Mouse (Mus musculus) kidney, adult 2 months (tissue): Measurements from ENCODE around the gene Olfr328. TPM values are rescaled to one million over a fixed set of nuclear protein-coding genes. Genes with fewer than 3 reads are reported as not detected.
"Not testable (repeated sequence)": the region's sequence is repeated elsewhere in the genome, so short reads cannot be mapped to it uniquely, and the experiment has no call there.

Experiments
- DNase-seq: peaks from one replicate; pipeline ENCODE4 v3.0.0; 2021
- H3K27ac ChIP-seq: fragments of 200-500 bp; 2 replicates; pipeline ENCODE4 v1.5.1; 2012; ENCODE audit warnings: low read depth, low read length, control low read depth, inconsistent platforms; ENCODE audit not compliant: insufficient read depth
- H3K27me3 ChIP-seq: fragments of 200-500 bp; replicated peaks from 2 replicates; pipeline ENCODE4 v1.6.1; 2012; ENCODE audit warnings: mild to moderate bottlenecking, moderate library complexity, low read length, inconsistent platforms; ENCODE audit not compliant: control insufficient read depth, insufficient read depth
- H3K36me3 ChIP-seq: fragments of 200-500 bp; 2 replicates; pipeline ENCODE4 v1.6.1; 2012; ENCODE audit warnings: mild to moderate bottlenecking, moderate library complexity, low read length, inconsistent platforms; ENCODE audit not compliant: control insufficient read depth, insufficient read depth
- H3K4me1 ChIP-seq: fragments of 200-500 bp; 2 replicates; pipeline ENCODE4 v1.6.1; 2011; ENCODE audit warnings: low read length; ENCODE audit not compliant: control insufficient read depth, insufficient read depth
- H3K4me3 ChIP-seq: fragments of 200-500 bp; 2 replicates; pipeline ENCODE4 v1.5.1; 2011; ENCODE audit warnings: mild to moderate bottlenecking, low read depth, low read length, control low read depth; ENCODE audit not compliant: insufficient read depth
- CTCF ChIP-seq: fragments of 200-500 bp; conservative IDR thresholded peaks from 2 replicates; pipeline ENCODE4 v1.5.1; 2011; ENCODE audit warnings: low read depth, mild to moderate bottlenecking, control low read depth, low read length, moderate library complexity, mixed read lengths; ENCODE audit not compliant: insufficient read depth, insufficient read length
- POLR2A ChIP-seq: fragments of 200-500 bp; IDR thresholded peaks from one replicate; pipeline ENCODE4 v1.6.1; 2011; ENCODE audit warnings: low read depth, low read length, control low read depth
- WGBS: fragments of 180-500 bp; shearing (Covaris S2); methylation state at CpG from one replicate; pipeline ENCODE4 v1.1.7; 2018; 5-methylcytosine and 5-hydroxymethylcytosine counted together
- polyA plus RNA-seq: library from polyadenylated mRNA; depleted of rRNA; stranded (reverse); fragments of >200 nt; gene quantifications from 2 replicates; pipeline ENCODE4 v1.2.3, GENCODE M21; 2012

Olfr328 gene
- polyA plus RNA-seq, 1 experiment: not detected

DNA sequence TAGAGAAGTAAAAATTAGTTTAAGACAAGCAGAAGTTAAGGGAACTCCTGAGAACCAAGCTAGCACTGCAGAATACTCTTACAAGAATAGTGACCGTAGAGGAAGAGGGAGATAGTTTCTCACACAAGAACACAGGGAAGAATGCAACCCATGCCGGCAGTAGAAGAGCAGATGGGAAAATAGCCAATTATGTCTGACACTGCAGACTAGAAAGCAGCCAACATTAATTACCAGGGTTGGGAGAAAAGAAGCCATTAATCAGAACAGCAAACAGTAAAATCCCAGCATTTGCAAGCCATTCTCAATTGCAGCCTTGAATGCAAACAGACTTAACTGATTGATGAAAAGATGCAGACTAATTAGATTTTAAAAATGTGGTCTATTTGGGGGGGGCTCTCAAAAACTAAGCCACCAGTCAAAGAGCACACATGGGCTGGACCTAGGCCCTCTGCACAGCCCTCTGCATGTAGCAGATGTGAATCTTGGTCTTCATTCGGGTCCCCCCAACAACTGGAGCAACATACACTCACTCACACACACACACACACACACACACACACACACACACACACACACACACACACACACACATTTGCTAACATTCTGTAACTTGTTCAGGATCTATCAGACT, 33.3 kb upstream of the Olfr328 start:
- TF ChIP-seq CTCF: no peak
- no peak for TF ChIP-seq POLR2A
- H3K4me3 ChIP-seq: no peak overlapping the region
- H3K27me3 ChIP-seq: no peaks in the 10 kb centered on the region
- WGBS: 50% methylated on average over 3 of the region's 3 CpGs
- H3K27ac ChIP-seq: no peak overlapping the region
- H3K4me1 ChIP-seq: no peaks in the 10 kb centered on the region
- no peaks in the 10 kb centered on the region for H3K36me3 ChIP-seq
- no peak for DNase-seq

DNA sequence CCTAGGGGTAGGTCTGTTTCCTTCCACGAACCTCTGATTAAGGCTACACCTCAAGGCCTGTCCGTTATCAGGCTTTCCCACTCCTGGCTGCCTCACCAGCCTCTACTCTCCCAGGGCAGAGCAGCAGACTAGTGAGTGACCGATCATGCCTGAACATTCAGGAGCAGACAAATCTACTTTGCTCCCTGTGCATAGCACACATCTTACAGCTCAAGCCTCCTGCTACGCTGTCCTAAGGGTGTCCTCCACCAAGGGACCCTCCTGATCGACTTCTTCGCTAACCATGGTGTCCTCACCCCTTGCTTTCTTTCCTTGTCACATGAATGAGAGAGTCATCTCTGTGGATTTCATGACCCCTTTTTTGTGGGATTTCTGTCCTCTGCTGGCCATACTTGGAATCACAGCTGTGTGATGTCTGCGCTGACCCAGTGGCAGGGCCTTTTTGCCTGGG, 32.5 kb upstream of the Olfr328 start:
- Histone ChIP-seq H3K36me3 (no peaks in the 10 kb centered on the region), H3K4me1 (no peaks in the 10 kb centered on the region), H3K4me3 (no peak overlapping the region), H3K27me3 (no peaks in the 10 kb centered on the region), H3K27ac (no peak overlapping the region)
- DNase-seq: peak; percentile 27
- peak; percentile 60 for TF ChIP-seq CTCF
- no peak for TF ChIP-seq POLR2A
- WGBS: 62% methylated on average over 7 of the region's 7 CpGs

DNA sequence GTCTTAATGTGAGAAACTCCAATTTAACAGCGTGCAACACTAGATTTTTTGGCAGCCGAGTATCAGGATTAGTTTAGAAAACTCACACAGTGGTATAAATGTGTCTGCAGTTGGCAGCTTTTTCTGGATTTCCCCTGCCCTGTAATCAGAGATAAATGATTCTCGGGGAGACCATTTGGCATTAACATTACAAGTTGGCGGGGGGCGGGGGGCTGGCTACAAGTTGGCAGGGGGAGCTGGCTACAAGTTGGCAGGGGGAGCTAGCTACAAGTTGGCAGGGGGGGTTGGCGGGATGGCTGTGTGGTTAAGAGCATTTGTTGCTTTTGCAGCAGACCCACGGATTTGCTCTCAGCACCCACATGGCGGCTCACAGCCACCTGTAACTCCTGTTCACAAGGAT, 23.2 kb upstream of the Olfr328 start:
- H3K36me3 ChIP-seq: no peaks in the 10 kb centered on the region
- no peaks in the 10 kb centered on the region for H3K27me3 ChIP-seq
- no peak overlapping the region for H3K4me3 ChIP-seq
- no peak overlapping the region for H3K27ac ChIP-seq
- no peak for DNase-seq
- 75% methylated on average over 8 of the region's 8 CpGs for WGBS
- TF ChIP-seq POLR2A (no peak), CTCF (no peak)
- no peaks in the 10 kb centered on the region for H3K4me1 ChIP-seq

DNA sequence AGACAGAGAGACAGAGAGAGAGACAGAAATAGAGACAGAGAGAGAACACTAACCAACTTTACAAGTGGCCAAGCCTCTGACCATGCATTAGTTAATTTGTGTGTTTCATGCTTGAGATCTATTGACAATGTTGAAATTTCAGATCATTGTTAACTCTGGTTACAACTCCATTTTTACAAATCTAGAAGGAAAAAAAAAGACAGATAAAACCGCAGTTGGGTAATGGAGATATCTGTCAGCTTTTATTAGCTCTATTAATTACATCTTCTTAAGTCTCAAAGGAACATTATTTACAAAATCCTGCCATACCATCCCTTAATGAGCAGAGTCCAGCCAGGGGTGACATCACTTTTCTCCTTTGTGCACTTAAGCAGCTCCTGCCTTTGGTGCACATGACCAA, 22.0 kb upstream of the Olfr328 start, which contains the start of gene Olfr325:
Olfr325 (plus strand) TSS at position 301 of the 400 bp plus-strand sequence.
- TF ChIP-seq CTCF (no peak), POLR2A (no peak)
- WGBS: 41% methylated on average over 1 of the region's 1 CpGs

DNA sequence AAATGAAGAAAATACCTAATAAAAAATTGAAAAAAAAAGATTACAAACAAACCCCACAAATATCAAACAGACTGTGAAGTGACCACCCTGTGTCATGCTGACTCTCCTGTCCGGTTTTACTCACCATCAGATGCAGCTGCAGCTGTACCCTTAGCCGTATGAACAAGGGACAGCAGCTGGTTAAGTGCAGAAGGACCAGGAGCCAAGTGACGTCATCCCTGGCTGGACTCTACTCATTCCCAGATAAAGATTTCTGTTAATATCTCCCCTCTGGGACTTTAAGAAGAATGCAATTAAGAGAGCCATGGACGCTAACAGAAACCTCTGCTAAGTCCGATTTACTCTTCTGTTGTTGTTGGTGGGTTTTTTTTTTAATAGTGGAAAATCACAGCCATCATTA, 15.0 kb upstream of the Olfr328 start, which contains the start of gene Olfr224:
Olfr224 (minus strand) TSS at position 149 of the 400 bp plus-strand sequence.
- H3K4me1 ChIP-seq: no peaks in the 10 kb centered on the region
- H3K36me3 ChIP-seq: no peaks in the 10 kb centered on the region
- no peak for DNase-seq
- no peak within 1 kb of the TSS for H3K4me3 ChIP-seq
- TF ChIP-seq CTCF (no peak), POLR2A (no peak)
- no peak within 1 kb of the TSS for H3K27ac ChIP-seq
- no peaks in the 10 kb centered on the region for H3K27me3 ChIP-seq
- 61% methylated on average over 5 of the region's 5 CpGs for WGBS

More for the DNA sequence above, 22.0 kb upstream of the Olfr328 start, which contains the start of gene Olfr325:
- Histone ChIP-seq H3K4me1 (no peaks in the 10 kb centered on the region), H3K36me3 (no peaks in the 10 kb centered on the region), H3K27ac (no peak within 1 kb of the TSS), H3K27me3 (no peaks in the 10 kb centered on the region), H3K4me3 (no peak within 1 kb of the TSS)
- no peak for DNase-seq

DNA sequence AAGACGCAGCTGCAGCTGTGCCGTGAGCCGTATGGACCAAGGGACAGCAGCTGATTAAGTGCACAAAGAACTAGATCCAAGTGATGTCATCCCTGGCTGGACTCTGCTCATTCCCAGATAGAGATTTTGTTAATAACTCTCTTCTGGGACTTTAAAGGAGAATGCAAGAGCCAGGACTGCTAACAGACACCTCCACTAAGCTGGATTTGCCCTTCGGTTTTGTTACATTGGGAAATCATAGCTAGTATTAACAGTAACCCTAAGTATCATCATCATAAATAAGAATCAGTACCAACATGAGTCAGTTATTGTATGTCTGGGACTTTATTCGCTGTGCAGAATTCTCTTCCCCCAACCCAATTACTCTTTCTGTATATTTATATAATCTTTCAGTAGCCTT, 9.1 kb downstream of the Olfr328 start, which contains the start of gene Olfr329-ps:
Olfr329-ps (minus strand) TSS at position 101 of the 400 bp plus-strand sequence.
- no peaks in the 10 kb centered on the region for H3K27me3 ChIP-seq
- TF ChIP-seq CTCF: no peak
- TF ChIP-seq POLR2A: no peak
- H3K27ac ChIP-seq: no peak within 1 kb of the TSS
- WGBS: 83% methylated on average over 5 of the region's 5 CpGs
- H3K4me3 ChIP-seq: no peak within 1 kb of the TSS
- no peaks in the 10 kb centered on the region for H3K36me3 ChIP-seq
- DNase-seq: no peak
- no peaks in the 10 kb centered on the region for H3K4me1 ChIP-seq

DNA sequence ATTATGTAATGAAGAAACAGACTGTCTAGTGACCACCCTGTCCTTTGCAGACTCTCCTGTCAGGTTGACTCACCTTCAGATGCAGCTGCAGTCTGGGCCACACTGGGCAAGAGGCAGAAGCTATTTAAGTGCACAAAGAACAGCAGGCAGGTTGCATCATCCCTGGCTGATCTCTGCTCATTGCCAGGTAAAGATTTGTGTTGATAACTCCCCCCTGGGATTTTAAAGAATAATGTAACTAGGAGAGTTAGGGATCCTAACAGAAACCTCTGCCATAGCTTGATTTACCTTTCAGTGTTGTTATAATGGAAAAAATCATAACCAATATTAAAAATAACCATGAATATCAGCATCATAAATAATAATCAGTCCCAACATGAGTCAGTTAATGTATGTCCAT, 20.7 kb downstream of the Olfr328 start, which contains the start of gene Olfr330:
Olfr330 (minus strand) TSS at position 101 of the 400 bp plus-strand sequence.
- not testable (repeated sequence) for DNase-seq, H3K36me3 ChIP-seq, H3K27me3 ChIP-seq, H3K27ac ChIP-seq, H3K4me1 ChIP-seq, H3K4me3 ChIP-seq

DNA sequence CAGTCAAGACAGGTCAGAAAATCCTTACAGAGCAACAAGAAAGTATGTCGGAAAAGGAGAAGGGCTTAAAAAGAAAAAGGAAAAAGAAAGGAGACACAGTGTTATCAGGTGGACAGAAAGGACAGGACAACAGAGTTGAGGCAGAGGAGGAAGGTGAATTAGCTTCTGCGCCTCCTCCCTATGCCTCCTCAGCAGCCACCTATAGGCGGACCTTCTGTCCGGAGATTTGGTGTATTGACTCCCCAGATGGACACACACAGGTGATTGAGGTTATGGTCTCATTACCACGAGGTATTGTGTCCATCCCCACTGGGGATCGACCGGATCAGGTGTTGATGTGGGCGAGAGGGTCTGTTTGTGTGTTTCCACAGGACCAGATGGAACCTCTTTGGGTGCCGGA, 35.7 kb downstream of the Olfr328 start:
- H3K4me1 ChIP-seq, H3K27ac ChIP-seq, H3K4me3 ChIP-seq, H3K27me3 ChIP-seq, H3K36me3 ChIP-seq: not testable (repeated sequence)
- WGBS: 92% methylated on average over 9 of the region's 9 CpGs
- peak; percentile 16 for DNase-seq

DNA sequence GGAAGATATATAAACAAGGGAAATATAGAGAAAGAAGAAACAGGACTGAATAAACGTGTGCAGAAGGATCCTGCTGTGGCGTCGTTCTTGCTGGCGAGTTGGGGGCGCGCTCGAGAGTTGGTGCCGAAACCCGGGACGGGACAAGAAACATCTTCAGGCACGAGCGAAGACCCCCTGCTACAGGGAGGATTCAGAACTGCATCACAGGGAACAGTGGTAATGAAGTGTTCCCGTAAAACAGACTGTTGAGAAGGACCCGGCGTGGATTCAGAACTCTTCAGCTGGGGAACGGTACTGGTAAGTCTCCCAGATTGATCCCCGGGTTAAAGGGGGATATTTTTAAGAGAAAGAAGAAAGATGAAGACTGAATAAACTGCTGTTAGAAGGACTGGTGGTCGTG, 36.5 kb downstream of the Olfr328 start:
- not testable (repeated sequence) for H3K27me3 ChIP-seq, H3K4me3 ChIP-seq, H3K27ac ChIP-seq, H3K4me1 ChIP-seq, H3K36me3 ChIP-seq
- DNase-seq: peak; percentile 58
- WGBS: 94% methylated on average over 18 of the region's 18 CpGs

DNA sequence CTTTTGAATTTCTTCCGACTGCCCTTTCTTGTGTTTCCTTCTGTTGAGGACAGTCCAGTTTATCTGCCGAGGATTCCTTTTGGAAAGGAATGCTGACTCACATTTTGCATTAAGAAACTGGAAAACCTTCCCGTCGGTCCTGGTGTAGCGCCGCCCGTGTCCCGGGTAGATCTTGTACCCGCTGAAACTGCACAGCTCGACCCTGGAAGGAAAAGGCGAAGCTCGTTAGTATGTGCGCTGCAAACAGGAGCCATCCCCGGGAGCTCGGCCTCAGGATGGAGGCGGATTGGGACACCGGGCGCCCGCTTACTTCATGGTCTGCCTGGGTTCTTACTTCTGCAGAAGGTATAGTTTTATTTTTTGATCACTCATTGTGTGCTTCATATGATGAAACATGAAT, 46.4 kb downstream of the Olfr328 start:
- H3K27me3 ChIP-seq, H3K4me1 ChIP-seq, H3K36me3 ChIP-seq, H3K27ac ChIP-seq, H3K4me3 ChIP-seq, DNase-seq: not testable (repeated sequence)
- 86% methylated on average over 19 of the region's 19 CpGs for WGBS
